Mouse (Mus musculus): ENCODE data around the gene Cdh12. TPM values are rescaled to one million over a fixed set of nuclear protein-coding genes. Genes with fewer than 3 reads are reported as not detected.
A peak's percentile ranks its signal among the peaks of the same experiment; 100 is the strongest.

Cdh12 gene
- polyA plus RNA-seq (2016; fragmentation: Nextera tagmentation; extraction: Ambion mirVana), result 0.14 and 0.31 TPM in 2 replicates

GRCm38 (mm10) chr15:20448861-20449663 lies at the start of gene Cdh12:
Gene Cdh12, plus strand, starts transcription at chr15:20449265.
- Histone ChIP-seq H3K27ac (no peak within 1 kb of the TSS), H3K4me1 (replicated peaks) (no peaks in the 10 kb centered on the region), H3K27me3 (no peaks in the 10 kb centered on the region), H3K9me3 (no peaks in the 10 kb centered on the region), H3K4me2 (peak within 1 kb of the TSS; percentile 66), H3K9ac (replicated peaks) (peak within 1 kb of the TSS; percentile 44), H3K4me3 (replicated peaks) (peak within 1 kb of the TSS; percentile 38), H3K36me3 (no peaks in the 10 kb centered on the region)
- 12% methylated on average over 18 of the region's 18 CpGs for WGBS
- ATAC-seq (ENCODE audit: insufficient number of reproducible peaks, insufficient read depth, low FRiP score, low TSS enrichment, low read depth), result peak; percentile 66; the same call in 1 of the 2 replicates

GRCm38 (mm10) chr15:20403596-20403995 lies 45.5 kb upstream of the Cdh12 start:
- Histone ChIP-seq H3K4me1 (replicated peaks) (no peaks in the 10 kb centered on the region), H3K4me3 (replicated peaks) (no peak overlapping the region), H3K27me3 (no peaks in the 10 kb centered on the region), H3K36me3 (no peaks in the 10 kb centered on the region), H3K9ac (replicated peaks) (no peak overlapping the region), H3K9me3 (no peaks in the 10 kb centered on the region), H3K27ac (no peak overlapping the region), H3K4me2 (no peak overlapping the region)
- 53% methylated on average over 3 of the region's 3 CpGs for WGBS
- ATAC-seq (ENCODE audit: insufficient number of reproducible peaks, insufficient read depth, low FRiP score, low TSS enrichment, low read depth), result no peak

- no peak overlapping the region for H3K4me3 ChIP-seq (replicated peaks)
- H3K27me3 ChIP-seq, result no peaks in the 10 kb centered on the region
- ATAC-seq (ENCODE audit: insufficient number of reproducible peaks, insufficient read depth, low FRiP score, low TSS enrichment, low read depth), result no peak
- no peak overlapping the region for H3K4me2 ChIP-seq
- WGBS, result 98% methylated on average over 1 of the region's 1 CpGs
- no peaks in the 10 kb centered on the region for H3K36me3 ChIP-seq
- no peaks in the 10 kb centered on the region for H3K9me3 ChIP-seq
- H3K27ac ChIP-seq, result no peak overlapping the region
- no peak overlapping the region for H3K9ac ChIP-seq (replicated peaks)
- H3K4me1 ChIP-seq (replicated peaks), result no peaks in the 10 kb centered on the region
Observed at GRCm38 (mm10) chr15:20413397-20413796, 35.7 kb upstream of the Cdh12 start.

- no peaks in the 10 kb centered on the region for H3K27me3 ChIP-seq
- ATAC-seq (ENCODE audit: insufficient number of reproducible peaks, insufficient read depth, low FRiP score, low TSS enrichment, low read depth), result no peak
- 62% methylated on average over 2 of the region's 2 CpGs for WGBS
- H3K27ac ChIP-seq, result no peak overlapping the region
- H3K9me3 ChIP-seq, result no peaks in the 10 kb centered on the region
- no peaks in the 10 kb centered on the region for H3K36me3 ChIP-seq
- no peak overlapping the region for H3K4me3 ChIP-seq (replicated peaks)
- H3K9ac ChIP-seq (replicated peaks), result no peak overlapping the region
- H3K4me1 ChIP-seq (replicated peaks), result no peaks in the 10 kb centered on the region
- H3K4me2 ChIP-seq, result no peak overlapping the region
Observed at GRCm38 (mm10) chr15:20436356-20436755, 12.7 kb upstream of the Cdh12 start.

GRCm38 (mm10) chr15:20450558-20450957 lies 1.5 kb downstream of the Cdh12 start:
- 76% methylated on average over 5 of the region's 5 CpGs for WGBS
- H3K36me3 ChIP-seq, result no peaks in the 10 kb centered on the region
- no peak overlapping the region for H3K9ac ChIP-seq (replicated peaks)
- no peak overlapping the region for H3K27ac ChIP-seq
- no peaks in the 10 kb centered on the region for H3K9me3 ChIP-seq
- ATAC-seq (ENCODE audit: insufficient number of reproducible peaks, insufficient read depth, low FRiP score, low TSS enrichment, low read depth), result no peak
- H3K4me1 ChIP-seq (replicated peaks), result no peaks in the 10 kb centered on the region
- H3K27me3 ChIP-seq, result no peaks in the 10 kb centered on the region
- no peak overlapping the region for H3K4me3 ChIP-seq (replicated peaks)
- no peak overlapping the region for H3K4me2 ChIP-seq

- no peak overlapping the region for H3K9ac ChIP-seq (replicated peaks)
- no peaks in the 10 kb centered on the region for H3K27me3 ChIP-seq
- H3K4me1 ChIP-seq (replicated peaks), result no peaks in the 10 kb centered on the region
- 82% methylated on average over 3 of the region's 3 CpGs for WGBS
- no peak overlapping the region for H3K4me2 ChIP-seq
- no peaks in the 10 kb centered on the region for H3K36me3 ChIP-seq
- H3K9me3 ChIP-seq, result no peaks in the 10 kb centered on the region
- no peak for ATAC-seq (ENCODE audit: insufficient number of reproducible peaks, insufficient read depth, low FRiP score, low TSS enrichment, low read depth)
- H3K4me3 ChIP-seq (replicated peaks), result no peak overlapping the region
- H3K27ac ChIP-seq, result no peak overlapping the region
Observed at GRCm38 (mm10) chr15:20458508-20458907, 9.4 kb downstream of the Cdh12 start.

GRCm38 (mm10) chr15:20462500-20462899 lies 13.4 kb downstream of the Cdh12 start:
- ATAC-seq (ENCODE audit: insufficient number of reproducible peaks, insufficient read depth, low FRiP score, low TSS enrichment, low read depth), result no peak
- 78% methylated on average over 3 of the region's 3 CpGs for WGBS

GRCm38 (mm10) chr15:20463601-20464000 lies 14.5 kb downstream of the Cdh12 start:
- WGBS, result 86% methylated on average over 1 of the region's 1 CpGs
- H3K36me3 ChIP-seq, result no peaks in the 10 kb centered on the region
- no peak overlapping the region for H3K4me3 ChIP-seq (replicated peaks)
- H3K4me1 ChIP-seq (replicated peaks), result no peaks in the 10 kb centered on the region
- H3K9ac ChIP-seq (replicated peaks), result no peak overlapping the region
- no peak overlapping the region for H3K4me2 ChIP-seq
- no peaks in the 10 kb centered on the region for H3K9me3 ChIP-seq
- no peak overlapping the region for H3K27ac ChIP-seq
- H3K27me3 ChIP-seq, result no peaks in the 10 kb centered on the region
- ATAC-seq (ENCODE audit: insufficient number of reproducible peaks, insufficient read depth, low FRiP score, low TSS enrichment, low read depth), result no peak

More at GRCm38 (mm10) chr15:20462500-20462899, 13.4 kb downstream of the Cdh12 start:
- no peaks in the 10 kb centered on the region for H3K4me1 ChIP-seq (replicated peaks)
- no peaks in the 10 kb centered on the region for H3K36me3 ChIP-seq
- H3K4me2 ChIP-seq, result no peak overlapping the region
- no peaks in the 10 kb centered on the region for H3K27me3 ChIP-seq
- no peak overlapping the region for H3K4me3 ChIP-seq (replicated peaks)
- H3K9ac ChIP-seq (replicated peaks), result no peak overlapping the region
- no peak overlapping the region for H3K27ac ChIP-seq
- H3K9me3 ChIP-seq, result no peaks in the 10 kb centered on the region

GRCm38 (mm10) chr15:20550979-20551378 lies 101.9 kb downstream of the Cdh12 start:
- no peak overlapping the region for H3K9ac ChIP-seq (replicated peaks)
- no peaks in the 10 kb centered on the region for H3K4me1 ChIP-seq (replicated peaks)
- no peaks in the 10 kb centered on the region for H3K27me3 ChIP-seq
- H3K36me3 ChIP-seq, result no peaks in the 10 kb centered on the region
- H3K4me3 ChIP-seq (replicated peaks), result no peak overlapping the region
- ATAC-seq (ENCODE audit: insufficient number of reproducible peaks, insufficient read depth, low FRiP score, low TSS enrichment, low read depth), result no peak
- no peak overlapping the region for H3K27ac ChIP-seq
- no peak overlapping the region for H3K4me2 ChIP-seq
- 93% methylated on average over 4 of the region's 4 CpGs for WGBS
- H3K9me3 ChIP-seq, result no peaks in the 10 kb centered on the region

GRCm38 (mm10) chr15:20571012-20571411 lies 121.9 kb downstream of the Cdh12 start:
- Histone ChIP-seq H3K36me3 (no peaks in the 10 kb centered on the region), H3K4me3 (replicated peaks) (no peak overlapping the region), H3K4me2 (no peak overlapping the region), H3K27me3 (no peaks in the 10 kb centered on the region), H3K9me3 (no peaks in the 10 kb centered on the region), H3K9ac (replicated peaks) (no peak overlapping the region), H3K4me1 (replicated peaks) (no peaks in the 10 kb centered on the region), H3K27ac (no peak overlapping the region)
- WGBS, result 89% methylated on average over 4 of the region's 4 CpGs
- no peak for ATAC-seq (ENCODE audit: insufficient number of reproducible peaks, insufficient read depth, low FRiP score, low TSS enrichment, low read depth)

GRCm38 (mm10) chr15:20582567-20583075 lies 133.6 kb downstream of the Cdh12 start:
- 61% methylated on average over 5 of the region's 5 CpGs for WGBS
- H3K9me3 ChIP-seq, result no peaks in the 10 kb centered on the region
- no peaks in the 10 kb centered on the region for H3K36me3 ChIP-seq
- ATAC-seq (ENCODE audit: insufficient number of reproducible peaks, insufficient read depth, low FRiP score, low TSS enrichment, low read depth), result no peak
- no peak overlapping the region for H3K27ac ChIP-seq
- no peak overlapping the region for H3K4me2 ChIP-seq
- H3K4me1 ChIP-seq (replicated peaks), result no peaks in the 10 kb centered on the region
- no peak overlapping the region for H3K9ac ChIP-seq (replicated peaks)
- H3K4me3 ChIP-seq (replicated peaks), result no peak overlapping the region
- no peaks in the 10 kb centered on the region for H3K27me3 ChIP-seq

GRCm38 (mm10) chr15:20591599-20591998 lies 142.5 kb downstream of the Cdh12 start:
- Histone ChIP-seq H3K27ac (no peak overlapping the region), H3K9me3 (no peaks in the 10 kb centered on the region), H3K27me3 (no peaks in the 10 kb centered on the region), H3K4me2 (no peak overlapping the region), H3K9ac (replicated peaks) (no peak overlapping the region), H3K4me1 (replicated peaks) (no peaks in the 10 kb centered on the region), H3K36me3 (no peaks in the 10 kb centered on the region), H3K4me3 (replicated peaks) (no peak overlapping the region)
- ATAC-seq (ENCODE audit: insufficient number of reproducible peaks, insufficient read depth, low FRiP score, low TSS enrichment, low read depth), result no peak
- 84% methylated on average over 5 of the region's 5 CpGs for WGBS

Measured in limb, embryonic 12.5 days (tissue).